Mouse (Mus musculus) gastrocnemius, postnatal 36 days (tissue): ENCODE results near the gene Blvra. TPM values are rescaled to one million over a fixed set of nuclear protein-coding genes. Genes with fewer than 3 reads are reported as not detected.
"Not testable (repeated sequence)": the region's sequence is repeated elsewhere in the genome, so short reads cannot be mapped to it uniquely, and the experiment has no call there.

Source experiments
- DNase-seq, 2 experiments: peaks; one replicate each; pipeline ENCODE4 v3.0.0; 2022
- intact Hi-C: fragments of 180-260 bp; cut with DNase I; formaldehyde crosslinking; loops from one replicate; pipeline ENCODE4 v1.15.1; 2025
- long read RNA-seq, 2 experiments: library from polyadenylated mRNA; stranded (forward); transcript quantifications; one replicate each; pipeline ENCODE4 v2.0.0; 2021
- total RNA-seq, 2 experiments: library from RNA; stranded (reverse); gene quantifications; 2 replicates each; pipeline ENCODE4 v1.2.3; 2021

Gene Blvra
- total RNA-seq, result 10 to 100 TPM; 11.6 to 11.7 TPM
- long read RNA-seq, experiment 1, transcript Blvra-201 (8 exons, 1,160 nt), result major isoform, 21 of 38 reads
- long read RNA-seq, experiment 1, partial matches to known transcripts, result 0 of 38 reads
- long read RNA-seq, experiment 1, other reads (novel, unspliced or antisense), result 17 of 38 reads
- long read RNA-seq, experiment 2, transcript Blvra-201 (8 exons, 1,160 nt), result major isoform, 13 of 30 reads
- long read RNA-seq, experiment 2, partial matches to known transcripts, result 5 of 30 reads
- long read RNA-seq, experiment 2, other reads (novel, unspliced or antisense), result 12 of 30 reads

DNA sequence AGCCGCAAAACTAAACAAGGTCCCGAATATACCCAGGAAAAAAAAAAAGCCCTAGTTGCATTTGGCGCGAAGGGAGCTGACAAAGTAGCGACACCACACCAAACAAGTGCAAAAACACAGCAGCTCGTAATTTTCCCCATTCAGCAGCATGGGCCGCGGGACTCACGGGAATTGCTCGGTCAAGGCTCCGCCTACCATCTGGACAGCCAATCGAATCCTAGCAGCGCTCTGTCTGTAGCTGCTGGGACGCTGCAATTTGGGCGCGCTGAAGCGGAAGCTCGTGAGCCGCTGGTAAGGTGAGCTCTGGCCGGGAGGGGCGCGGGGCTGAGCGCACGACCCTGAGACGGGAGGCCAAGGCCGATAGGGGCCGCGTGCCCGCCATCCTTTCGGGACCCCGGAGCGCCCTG is at the start of gene Blvra:
Gene Blvra, plus strand, starts transcription at position 231 of the 407 bp plus-strand sequence.
- peak; percentile 77 to 82 for DNase-seq
- intact Hi-C loops, result no loop called here

DNA sequence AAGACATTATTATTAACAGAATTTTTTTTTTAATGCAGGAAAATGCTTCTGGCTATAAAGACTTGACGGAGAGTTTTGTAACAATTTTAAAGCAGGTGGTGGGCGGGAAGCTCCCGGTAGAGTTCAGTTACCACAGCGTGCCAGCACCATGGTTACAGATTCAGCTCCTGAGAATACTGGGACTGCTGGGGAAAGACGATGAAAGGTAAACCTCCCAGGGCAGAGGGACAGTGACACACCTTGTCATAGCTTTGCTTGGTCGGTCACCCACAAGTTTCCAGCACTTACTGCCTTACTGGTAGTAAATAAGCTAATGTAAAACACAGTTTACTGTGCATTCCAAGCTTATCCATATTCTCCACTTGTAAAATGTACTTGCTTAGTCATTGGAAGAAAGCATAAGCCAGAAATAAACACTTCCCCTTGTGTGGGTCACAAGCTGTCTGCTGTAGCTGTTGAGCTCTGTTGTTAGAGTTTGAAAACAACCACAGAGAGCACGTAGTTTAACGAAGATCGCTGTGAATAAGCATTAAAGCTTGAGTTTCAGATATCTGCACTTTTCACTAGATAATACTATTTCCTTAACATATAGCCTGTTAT is 35.4 kb upstream of the Blvra start:
- no peak for DNase-seq
- intact Hi-C loops, result no loop called here

DNA sequence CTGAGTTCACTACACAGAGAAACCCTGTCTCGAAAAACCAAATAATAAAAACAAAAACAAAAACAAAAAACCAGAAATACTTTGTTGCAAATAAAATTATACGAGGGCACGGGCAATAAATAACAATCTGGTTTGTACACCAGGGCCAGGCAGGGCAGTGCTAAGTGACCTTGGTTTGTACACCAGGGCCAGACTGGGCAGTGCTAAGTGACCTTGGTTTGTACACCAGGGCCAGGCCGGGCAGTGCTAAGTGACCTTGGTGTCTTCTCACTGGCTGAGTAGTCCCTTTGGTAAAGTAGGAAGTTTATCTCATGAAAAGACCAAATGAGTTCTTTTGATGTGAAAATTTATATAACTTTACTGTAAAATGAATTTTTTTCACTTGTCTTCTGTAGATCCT is 33.2 kb upstream of the Blvra start:
- DNase-seq, result no peak
- intact Hi-C loops, result no loop called here

DNA sequence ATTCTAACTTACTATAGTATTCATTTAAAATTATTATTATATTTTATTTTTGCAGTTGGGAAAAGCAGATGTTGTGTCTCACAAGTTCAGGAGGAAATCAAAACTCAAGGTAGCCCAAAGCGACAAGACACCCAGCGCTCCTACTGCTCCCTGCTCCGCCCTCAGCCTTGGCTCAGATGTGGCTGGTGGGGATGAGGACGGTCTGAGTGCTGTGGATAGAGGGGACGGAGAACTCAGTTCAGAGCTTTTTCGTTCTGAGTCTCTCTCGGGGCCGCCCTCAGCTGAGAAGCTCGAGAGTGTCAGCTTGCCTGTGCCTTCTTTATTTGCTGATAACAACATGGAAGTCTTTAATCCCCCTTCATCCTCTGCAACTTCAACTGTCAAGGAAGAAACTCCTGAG is 9.0 kb upstream of the Blvra start:
- DNase-seq, result no peak
- intact Hi-C loops, result no loop called here

DNA sequence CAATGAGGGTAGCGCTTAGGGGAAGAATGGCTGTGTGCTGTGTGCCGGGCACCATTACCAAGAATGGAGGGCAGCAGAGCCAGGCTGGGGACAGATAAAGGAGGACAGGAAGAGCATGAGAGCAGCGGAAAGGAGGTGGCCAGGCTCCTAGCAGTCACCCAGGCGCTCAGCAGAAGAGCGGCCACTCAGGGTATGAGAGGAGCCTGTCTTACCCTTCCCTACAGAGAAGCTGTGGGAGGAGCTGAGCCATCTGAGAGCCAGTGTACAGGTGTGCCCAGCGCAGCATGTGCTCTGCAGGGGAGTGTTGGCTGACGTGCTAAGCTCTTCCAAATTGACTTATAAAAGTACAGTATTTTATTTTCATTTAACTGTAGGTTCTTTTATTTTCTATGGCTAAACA is 1.7 kb upstream of the Blvra start:
- intact Hi-C loops, result no loop called here
- DNase-seq, result no peak

DNA sequence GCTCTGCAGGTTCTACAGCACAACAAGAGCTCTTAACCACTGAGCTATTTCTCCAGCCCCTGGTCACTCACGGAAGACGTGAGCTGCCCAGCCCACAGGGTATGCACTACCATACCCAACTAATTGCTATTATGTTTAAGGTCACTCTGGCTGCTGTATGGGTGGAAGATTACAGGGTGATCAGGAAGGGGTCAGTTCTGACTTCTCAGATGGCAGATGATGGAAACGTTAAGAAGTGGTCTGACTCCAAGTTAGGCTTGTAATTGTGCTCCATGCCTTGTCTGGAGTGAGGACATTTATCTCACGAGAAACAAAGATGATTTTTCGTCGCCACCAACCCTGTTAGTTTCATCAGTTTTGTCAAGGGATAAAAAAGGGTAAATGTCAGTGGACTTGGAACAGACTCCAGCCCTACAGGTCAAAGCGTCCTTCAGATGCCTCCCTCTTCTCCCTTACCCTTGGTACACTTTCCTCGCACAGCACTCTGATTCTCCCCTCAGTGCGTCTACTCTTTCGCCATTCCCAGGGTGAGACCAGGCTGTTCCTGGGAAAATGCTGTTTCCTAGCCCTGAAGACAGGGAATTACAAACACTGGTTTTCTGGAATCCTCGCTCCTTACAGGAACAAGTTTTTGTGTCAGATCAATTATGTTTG is 557 bp upstream of the Blvra start:
- intact Hi-C loops, result no loop called here
- no peak for DNase-seq

DNA sequence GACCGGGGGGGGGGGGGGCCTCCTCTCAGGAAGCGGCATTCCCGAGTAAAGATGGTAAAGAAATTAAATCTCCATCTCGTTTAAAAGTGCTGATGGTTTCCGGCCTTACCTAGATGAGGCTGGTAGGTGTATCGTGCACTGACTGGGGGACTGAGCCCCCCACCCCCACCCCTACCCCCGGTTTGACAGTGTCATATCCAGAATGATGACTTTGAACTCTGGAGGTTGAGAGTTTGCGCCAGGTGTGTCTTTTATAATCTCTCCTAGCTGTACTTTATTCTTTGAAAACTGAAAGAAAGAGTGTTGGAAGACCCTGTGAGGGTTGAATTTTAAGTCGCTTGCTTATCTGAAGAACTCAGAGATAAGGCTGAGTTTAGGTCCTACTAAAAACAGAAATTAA is 414 bp downstream of the Blvra start:
- no peak for DNase-seq
- intact Hi-C loops, result no loop called here

DNA sequence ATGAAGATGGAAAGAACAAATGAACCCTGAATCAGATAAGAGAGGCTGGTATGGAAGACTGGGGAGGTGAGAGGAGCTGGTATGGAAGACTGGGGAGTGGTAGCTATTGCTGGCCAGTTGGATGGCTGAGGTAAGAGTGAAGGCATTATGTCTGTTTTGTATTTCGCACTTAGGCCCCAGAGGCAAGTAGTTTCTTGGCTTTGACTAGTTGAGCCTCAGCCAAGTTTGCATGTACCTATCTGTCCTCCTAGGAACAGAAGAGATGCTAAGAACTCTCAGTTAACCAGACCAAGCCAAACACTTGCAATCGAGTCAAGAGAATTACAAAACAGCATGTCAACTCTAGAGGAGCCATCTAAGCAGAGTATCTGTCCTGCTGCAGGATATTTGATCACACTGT is 3.7 kb downstream of the Blvra start:
- intact Hi-C loops, result no loop called here
- DNase-seq, result no peak

DNA sequence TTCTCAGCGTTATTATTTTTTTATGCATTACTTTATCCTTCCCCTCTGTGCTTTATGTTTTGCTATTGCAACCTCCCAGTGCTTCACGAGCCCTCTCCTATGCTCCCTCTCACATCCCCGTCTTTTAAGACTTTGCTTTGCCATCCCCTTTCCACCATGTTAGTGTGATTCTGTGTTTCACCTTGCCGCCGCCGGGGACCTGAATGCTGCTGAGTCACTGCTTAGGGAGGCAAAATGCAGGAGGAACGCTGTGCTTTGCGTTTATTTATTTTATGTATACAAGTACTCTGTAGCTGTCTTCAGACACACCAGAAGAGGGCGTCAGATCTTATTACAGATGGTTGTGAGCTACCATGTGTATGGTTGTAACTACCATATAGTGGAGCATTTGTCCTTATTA is 7.1 kb downstream of the Blvra start:
- DNase-seq, result no peak
- intact Hi-C loops, result no loop called here

DNA sequence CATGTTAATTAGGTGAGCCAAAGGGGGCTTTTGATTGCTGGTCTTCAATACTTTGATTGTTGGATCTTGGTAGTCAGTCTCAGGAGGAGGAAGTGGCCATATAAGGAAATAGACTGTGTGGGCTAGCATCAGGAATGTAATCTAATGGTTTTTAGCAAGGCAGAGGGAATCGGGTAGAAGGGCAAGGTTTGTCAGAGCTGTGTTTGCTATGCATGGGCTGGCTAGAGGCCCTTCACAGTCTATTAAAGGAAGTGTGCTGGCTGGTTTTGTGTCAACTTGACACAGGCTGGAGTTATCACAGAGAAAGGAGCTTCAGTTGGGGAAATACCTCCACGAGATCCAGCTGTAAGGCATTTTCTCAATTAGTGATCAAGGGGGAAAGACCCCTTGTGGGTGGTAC is 8.6 kb downstream of the Blvra start:
- DNase-seq, intact Hi-C loops: not testable (repeated sequence)

DNA sequence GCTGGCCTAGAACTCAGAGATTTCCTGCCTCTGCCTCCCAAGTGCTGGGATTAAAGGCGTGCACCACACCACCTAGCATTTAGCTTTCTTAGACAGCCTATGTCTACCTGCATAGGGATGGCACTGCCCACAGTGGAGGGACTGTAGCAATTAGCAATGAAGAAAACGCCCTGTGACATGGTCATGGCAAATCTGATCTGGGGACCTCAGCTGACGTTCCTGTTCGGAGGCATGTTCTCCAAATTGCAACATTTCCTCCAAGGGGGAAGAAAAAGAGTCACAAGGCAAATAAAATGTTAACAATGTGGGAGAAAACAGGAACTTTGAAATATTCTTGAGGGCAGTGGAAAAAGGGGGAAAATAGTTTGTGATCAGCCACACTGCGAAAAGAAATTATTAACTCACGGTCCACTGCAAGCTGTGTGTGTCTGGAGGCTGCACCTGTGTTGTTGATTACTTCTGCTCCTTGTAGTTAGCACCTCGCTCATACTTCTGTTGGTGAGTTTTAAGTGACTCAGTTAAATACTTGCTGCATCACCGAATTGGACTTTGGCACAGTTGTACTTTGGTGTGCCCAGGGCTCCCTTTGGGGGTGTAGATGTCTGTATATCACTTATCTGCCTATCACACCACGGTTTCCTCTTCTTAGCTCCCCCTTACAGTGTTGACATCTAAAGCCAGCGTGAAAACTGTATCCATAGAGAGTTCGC is 9.6 kb downstream of the Blvra start:
- no peak for DNase-seq
- intact Hi-C loops, result no loop called here

DNA sequence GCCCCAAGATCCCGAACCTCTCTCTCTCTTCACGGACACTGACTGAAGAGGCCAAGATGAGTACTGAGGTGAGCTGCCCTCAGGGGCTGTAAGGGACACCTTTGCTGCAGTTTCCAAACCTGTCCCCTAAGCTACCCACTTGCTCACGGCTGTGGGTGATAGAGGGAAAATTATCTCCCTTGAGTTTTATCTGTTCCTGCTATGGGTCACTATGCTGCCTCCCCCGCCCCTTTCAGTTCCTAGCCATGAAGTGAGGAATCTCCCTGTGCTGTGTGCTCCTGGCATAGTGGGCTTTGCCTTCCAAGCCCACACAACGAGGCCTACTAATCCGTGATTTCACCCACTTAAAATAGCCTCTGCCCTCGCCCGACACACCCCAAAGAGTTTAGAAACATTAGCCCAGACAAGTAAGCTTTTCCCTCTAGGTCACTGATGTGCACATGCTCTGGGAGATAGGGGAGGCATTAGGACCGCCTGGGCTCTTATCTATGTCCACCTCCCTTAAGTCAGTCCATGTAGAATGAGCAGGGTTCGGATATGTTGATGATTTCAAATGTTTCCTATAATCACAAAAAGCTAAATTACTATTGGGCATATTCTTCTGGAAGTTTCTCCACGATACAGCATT is 10.2 kb downstream of the Blvra start:
- no peak for DNase-seq
- intact Hi-C loops, result no loop called here

DNA sequence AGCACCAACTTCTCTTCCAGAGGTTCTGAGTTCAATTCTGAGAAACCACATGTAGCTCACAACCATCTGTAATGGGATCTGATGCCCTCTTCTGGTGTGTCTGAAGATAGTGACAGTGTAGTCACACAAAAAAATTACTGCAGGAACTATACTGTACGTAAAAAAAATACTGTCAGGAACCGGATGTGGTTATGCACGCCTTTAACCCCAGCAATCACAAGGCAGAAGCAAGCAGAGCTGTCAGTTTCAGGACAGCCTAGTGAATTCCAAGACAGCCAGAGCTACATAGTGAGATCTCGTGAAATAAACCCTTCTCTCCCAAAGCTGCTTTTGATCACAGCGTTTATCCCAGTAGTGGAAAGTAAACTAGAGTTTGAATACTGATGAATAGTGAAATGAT is 15.8 kb downstream of the Blvra start:
- intact Hi-C loops, result no loop called here
- no peak for DNase-seq

DNA sequence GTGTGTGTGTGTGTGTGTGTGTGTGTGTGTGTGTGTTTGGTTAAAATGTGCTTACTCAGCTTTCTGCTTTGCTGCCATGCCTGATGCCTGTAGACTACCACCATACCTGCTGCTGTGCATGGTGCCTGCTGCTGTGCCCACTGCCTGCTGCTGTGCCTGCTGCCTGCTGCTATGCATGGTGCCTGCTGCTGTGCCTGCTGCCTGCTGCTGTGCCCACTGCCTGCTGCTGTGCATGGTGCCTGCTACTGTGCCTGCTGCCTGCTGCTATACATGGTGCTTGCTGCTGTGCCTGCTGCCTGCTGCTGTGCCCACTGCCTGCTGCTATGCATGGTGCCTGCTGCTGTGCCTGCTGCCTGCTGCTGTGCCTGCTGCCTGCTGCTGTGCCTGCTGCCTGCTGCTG is 19.7 kb downstream of the Blvra start:
- intact Hi-C loops, DNase-seq: not testable (repeated sequence)

DNA sequence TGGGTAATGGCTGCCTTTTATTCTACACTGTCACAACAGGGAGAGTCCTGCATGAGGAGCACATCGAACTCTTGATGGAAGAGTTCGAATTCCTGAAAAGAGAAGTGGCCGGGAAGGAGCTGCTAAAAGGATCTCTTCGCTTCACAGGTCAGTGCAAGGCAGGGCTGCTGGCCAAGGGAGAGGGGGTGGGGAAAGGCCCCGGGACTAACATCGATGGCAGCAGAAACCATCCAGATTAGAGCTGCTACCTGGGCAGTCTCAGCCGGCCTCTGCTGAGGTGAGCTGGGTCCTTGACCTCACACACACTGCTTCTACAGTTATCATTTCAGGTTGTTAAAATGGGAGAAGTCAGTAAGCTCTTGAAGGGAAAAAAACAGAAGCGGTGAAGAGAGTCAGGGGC is 21.5 kb downstream of the Blvra start:
- intact Hi-C loops, result no loop called here
- no peak for DNase-seq

DNA sequence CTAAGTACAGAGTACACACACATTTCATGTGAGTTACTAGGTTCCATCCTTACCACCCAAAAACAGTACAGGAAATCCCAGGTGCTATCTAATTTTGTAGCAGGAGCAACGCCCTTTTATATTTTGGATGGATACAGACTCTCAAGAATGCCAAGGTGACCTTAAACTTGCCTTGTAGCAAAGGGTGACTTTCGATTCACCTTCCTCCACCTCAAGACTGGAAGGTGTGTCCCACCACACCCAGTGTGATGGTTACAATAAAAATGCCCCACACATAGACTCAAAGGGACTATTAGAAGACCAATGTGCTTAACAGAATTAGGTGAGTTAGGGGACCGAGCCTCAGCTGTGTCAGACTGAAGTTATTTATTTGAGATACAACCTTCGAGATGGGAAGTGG is 38.5 kb downstream of the Blvra start:
- intact Hi-C loops, result no loop called here
- DNase-seq, result no peak

DNA sequence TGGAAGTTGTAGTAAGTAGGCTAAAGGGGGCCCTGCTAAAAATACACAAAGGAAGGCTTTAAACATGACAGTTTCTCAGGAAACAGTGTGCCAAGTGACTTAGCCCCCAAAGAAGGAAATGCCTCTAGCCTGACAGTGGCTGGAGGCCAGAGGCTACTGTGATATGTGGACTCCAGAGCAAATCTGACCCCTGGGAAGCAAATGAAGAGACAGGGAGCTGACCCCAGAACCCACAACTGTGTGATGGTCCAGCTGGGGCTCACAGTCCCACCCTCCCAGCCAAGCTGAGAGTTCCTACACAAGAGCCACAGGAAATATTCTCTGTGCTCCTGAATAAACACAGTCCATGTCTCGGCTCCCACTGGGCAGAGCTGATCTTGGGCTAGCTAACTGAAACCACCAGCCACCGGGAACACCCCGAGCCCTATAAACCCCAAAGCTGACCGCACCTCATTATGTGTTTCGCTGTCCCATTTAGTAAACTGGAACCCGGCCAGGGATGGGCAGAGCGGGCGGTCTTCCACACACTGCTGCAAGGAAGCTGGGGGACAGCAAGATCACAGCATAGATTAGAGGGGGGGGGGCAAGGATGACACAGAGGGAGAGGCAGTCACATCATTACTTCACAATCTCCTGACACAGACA is 51.2 kb downstream of the Blvra start:
- DNase-seq, result no peak
- intact Hi-C loops, result no loop called here

DNA sequence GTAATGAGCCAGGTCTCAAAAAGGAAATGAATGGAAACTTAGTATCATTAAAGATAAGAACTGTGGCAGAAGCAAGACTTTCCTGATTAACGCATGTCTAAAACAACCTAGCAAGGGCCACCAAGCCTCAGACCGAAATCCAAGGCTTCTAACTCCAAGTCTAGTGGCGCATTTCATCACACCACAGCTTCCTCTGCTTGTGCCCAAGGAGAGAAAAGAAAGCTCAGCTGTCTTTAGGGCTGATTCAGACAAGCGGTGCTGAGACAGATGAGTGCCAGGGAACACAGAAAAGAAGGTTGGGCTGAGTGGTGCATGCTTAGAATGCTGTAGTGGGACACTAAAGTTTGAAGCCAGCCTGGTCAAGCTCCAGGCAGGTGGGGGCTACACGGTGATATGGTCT is 58.5 kb downstream of the Blvra start:
- no peak for DNase-seq
- intact Hi-C loops, result no loop called here

DNA sequence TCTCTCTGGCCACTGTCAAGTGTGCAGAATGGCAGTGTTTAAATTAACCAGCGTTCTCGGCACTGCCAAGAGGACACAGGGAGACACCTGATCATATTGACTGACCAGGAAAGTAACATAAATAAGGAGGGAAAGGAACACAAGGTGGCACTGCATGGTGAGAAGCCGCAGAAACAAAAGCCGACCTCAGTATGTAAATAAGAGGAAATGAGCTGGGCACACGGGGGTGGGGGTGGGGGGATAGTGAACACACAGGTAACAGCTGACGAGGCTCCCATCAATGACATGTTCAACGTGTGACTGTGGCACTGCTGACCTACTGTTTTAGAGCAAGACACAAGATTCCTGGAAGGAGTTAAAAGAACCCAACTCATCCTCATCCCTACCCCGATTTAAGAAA is 60.9 kb downstream of the Blvra start:
- intact Hi-C loops, result no loop called here
- DNase-seq, result no peak

DNA sequence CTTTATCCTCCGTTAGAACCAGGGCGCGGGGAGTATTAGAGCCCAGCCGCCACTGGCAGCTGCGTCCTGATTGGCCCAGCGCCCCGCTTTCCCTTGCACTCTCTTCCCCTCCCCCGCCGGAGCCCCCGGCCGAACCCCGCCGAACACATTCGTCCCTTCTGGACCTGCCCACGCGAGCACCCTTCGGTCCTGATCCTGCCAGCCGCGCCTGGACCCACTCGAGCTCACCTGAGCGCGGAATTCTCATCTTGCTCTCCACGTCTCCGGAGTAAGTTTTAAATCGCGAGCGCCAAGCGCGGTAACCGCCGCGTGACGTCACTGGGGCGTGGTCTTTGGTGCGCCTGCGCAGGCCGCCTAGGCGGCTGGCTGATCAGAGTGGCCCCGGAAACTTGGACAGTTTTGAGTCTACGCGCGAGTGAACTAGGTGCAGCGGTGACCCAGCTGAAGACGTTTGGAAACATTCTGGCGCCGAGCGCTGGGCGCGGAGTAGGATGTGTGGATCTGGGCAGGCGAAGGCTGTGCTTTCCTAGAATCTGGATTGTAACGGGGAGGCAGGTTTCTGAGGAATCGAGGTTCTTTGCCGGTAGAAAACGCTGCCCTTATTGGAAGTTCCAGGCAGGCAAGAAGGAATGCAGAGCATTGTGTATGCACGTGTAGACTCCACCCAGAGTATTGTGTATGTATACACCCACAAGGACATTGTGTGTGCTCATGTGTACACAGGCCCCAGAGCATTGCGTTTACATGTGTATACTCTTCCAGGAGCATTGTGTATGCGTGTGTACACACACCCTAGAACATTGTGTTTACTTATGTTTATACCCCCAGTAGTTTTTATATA is 63.4 kb downstream of the Blvra start, which contains the start of gene Ncaph:
Gene Ncaph, minus strand, starts transcription at position 334 of the 841 bp plus-strand sequence.
- peak; percentile 90 to 95 for DNase-seq
- intact Hi-C loops, result no loop called here
